Mouse (Mus musculus) cerebellum, adult 2 months (tissue): ENCODE data around the gene Nbl1. TPM values are rescaled to one million over a fixed set of nuclear protein-coding genes. Genes with fewer than 3 reads are reported as not detected.

Source experiments
- DNase-seq, 2 experiments: peaks; one replicate each; pipeline ENCODE4 v3.0.0; 2021
- H3K27ac ChIP-seq: fragments of 200-500 bp; 2 replicates; pipeline ENCODE4 v1.5.1; 2012; ENCODE audit warnings: low read length, control low read depth, inconsistent platforms; ENCODE audit not compliant: insufficient read depth
- H3K27me3 ChIP-seq: fragments of 200-500 bp; 2 replicates; pipeline ENCODE4 v1.6.1; 2012; ENCODE audit warnings: inconsistent platforms, mild to moderate bottlenecking, low read length, moderate library complexity; ENCODE audit not compliant: control insufficient read depth, insufficient read depth
- H3K4me1 ChIP-seq: fragments of 200-500 bp; 2 replicates; pipeline ENCODE4 v1.6.1; 2011; ENCODE audit warnings: low read length; ENCODE audit not compliant: control insufficient read depth, insufficient read depth
- H3K4me3 ChIP-seq: fragments of 200-500 bp; replicated peaks from 2 replicates; pipeline ENCODE3; 2011; ENCODE audit warnings: mild to moderate bottlenecking, low read depth, low read length, control low read depth; ENCODE audit not compliant: insufficient read depth
- CTCF ChIP-seq: fragments of 200-500 bp; IDR thresholded peaks from 2 replicates; pipeline ENCODE4 v1.5.1; 2011; ENCODE audit warnings: low read depth, mild to moderate bottlenecking, control low read depth, low read length, moderate library complexity, borderline replicate concordance; ENCODE audit not compliant: insufficient read depth
- POLR2A ChIP-seq: fragments of 200-500 bp; IDR thresholded peaks from 2 replicates; pipeline ENCODE4 v1.6.1; 2011; ENCODE audit warnings: low read length, control low read depth, borderline replicate concordance; ENCODE audit not compliant: insufficient read depth
- WGBS: fragments of 180-500 bp; shearing (Covaris S2); methylation state at CpG from one replicate; pipeline ENCODE4 v1.1.7; 2018; 5-methylcytosine and 5-hydroxymethylcytosine counted together
- polyA plus RNA-seq: library from polyadenylated mRNA; depleted of rRNA; stranded (reverse); fragments of >200 nt; gene quantifications from 2 replicates; pipeline ENCODE4 v1.2.3, GENCODE M21; 2012

Gene Nbl1
- polyA plus RNA-seq, 1 experiment: 55.0 TPM

GRCm38 (mm10) chr4:139129806-139130700 lies 37.3 kb upstream of the Nbl1 start:
- Histone ChIP-seq H3K27me3 (no peaks in the 10 kb centered on the region), H3K4me1 (peaks cover 7% of the 10 kb centered on the region), H3K4me3 (peak overlapping the region; percentile 84), H3K27ac (peak overlapping the region; percentile 87)
- 2% methylated on average over 57 of the region's 57 CpGs for WGBS
- TF ChIP-seq CTCF (no peak), POLR2A (no peak)
- peak in 1 of 2 experiments; percentile 48 for DNase-seq

GRCm38 (mm10) chr4:139126475-139126874 lies 33.7 kb upstream of the Nbl1 start:
- Histone ChIP-seq H3K4me3 (no peak overlapping the region), H3K4me1 (peaks cover 4% of the 10 kb centered on the region), H3K27me3 (no peaks in the 10 kb centered on the region), H3K27ac (no peak overlapping the region)
- DNase-seq: no peak
- TF ChIP-seq CTCF (no peak), POLR2A (no peak)
- 84% methylated on average over 3 of the region's 3 CpGs for WGBS

- Histone ChIP-seq H3K4me3 (no peak overlapping the region), H3K4me1 (peaks cover 7% of the 10 kb centered on the region), H3K27me3 (no peaks in the 10 kb centered on the region), H3K27ac (no peak overlapping the region)
- no peak for TF ChIP-seq CTCF
- TF ChIP-seq POLR2A: no peak
- WGBS: 96% methylated on average over 6 of the region's 6 CpGs
- no peak for DNase-seq
These were observed 32.1 kb upstream of the Nbl1 start for GRCm38 (mm10) chr4:139124940-139125339.

- 96% methylated on average over 4 of the region's 4 CpGs for WGBS
- no peak overlapping the region for H3K27ac ChIP-seq
- H3K27me3 ChIP-seq: no peaks in the 10 kb centered on the region
- peaks cover 3% of the 10 kb centered on the region for H3K4me1 ChIP-seq
- DNase-seq: no peak
- no peak for TF ChIP-seq POLR2A
- TF ChIP-seq CTCF: no peak
- H3K4me3 ChIP-seq: no peak overlapping the region
These were observed 29.8 kb upstream of the Nbl1 start for GRCm38 (mm10) chr4:139122557-139122956.

- Histone ChIP-seq H3K4me1 (peaks cover 12% of the 10 kb centered on the region), H3K27ac (no peak overlapping the region), H3K27me3 (no peaks in the 10 kb centered on the region), H3K4me3 (no peak overlapping the region)
- 83% methylated on average over 7 of the region's 7 CpGs for WGBS
- no peak for TF ChIP-seq POLR2A
- no peak for TF ChIP-seq CTCF
- no peak for DNase-seq
These were observed 28.2 kb upstream of the Nbl1 start for GRCm38 (mm10) chr4:139120998-139121397.

- DNase-seq: no peak
- Histone ChIP-seq H3K27ac (no peak overlapping the region), H3K4me3 (no peak overlapping the region), H3K4me1 (peaks cover 14% of the 10 kb centered on the region), H3K27me3 (no peaks in the 10 kb centered on the region)
- TF ChIP-seq POLR2A (no peak), CTCF (no peak)
- 75% methylated on average over 4 of the region's 4 CpGs for WGBS
These were observed 27.6 kb upstream of the Nbl1 start for GRCm38 (mm10) chr4:139120281-139120814.

GRCm38 (mm10) chr4:139116356-139117063 lies 23.7 kb upstream of the Nbl1 start:
- Histone ChIP-seq H3K4me3 (no peak overlapping the region), H3K27ac (peak overlapping the region; percentile 41; the same call in 1 of the 2 replicates), H3K4me1 (peaks cover 20% of the 10 kb centered on the region), H3K27me3 (no peaks in the 10 kb centered on the region)
- no peak for DNase-seq
- WGBS: 35% methylated on average over 3 of the region's 3 CpGs
- no peak for TF ChIP-seq CTCF
- TF ChIP-seq POLR2A: no peak
